Mouse (Mus musculus) adrenal gland, adult 8-10 months (tissue): ENCODE measurements around the gene Spag9. TPM values are rescaled to one million over a fixed set of nuclear protein-coding genes. Genes with fewer than 3 reads are reported as not detected.

Source experiments
- DNase-seq: peaks from one replicate; pipeline ENCODE4 v3.0.0; 2022
- total RNA-seq, 4 experiments: library from RNA; stranded (reverse); gene quantifications; 2 replicates each; pipeline ENCODE4 v1.2.4; 2022

The Spag9 gene
- total RNA-seq, 4 experiments from 2014 or later, result 93.5 to 138 (median 115) TPM

DNA sequence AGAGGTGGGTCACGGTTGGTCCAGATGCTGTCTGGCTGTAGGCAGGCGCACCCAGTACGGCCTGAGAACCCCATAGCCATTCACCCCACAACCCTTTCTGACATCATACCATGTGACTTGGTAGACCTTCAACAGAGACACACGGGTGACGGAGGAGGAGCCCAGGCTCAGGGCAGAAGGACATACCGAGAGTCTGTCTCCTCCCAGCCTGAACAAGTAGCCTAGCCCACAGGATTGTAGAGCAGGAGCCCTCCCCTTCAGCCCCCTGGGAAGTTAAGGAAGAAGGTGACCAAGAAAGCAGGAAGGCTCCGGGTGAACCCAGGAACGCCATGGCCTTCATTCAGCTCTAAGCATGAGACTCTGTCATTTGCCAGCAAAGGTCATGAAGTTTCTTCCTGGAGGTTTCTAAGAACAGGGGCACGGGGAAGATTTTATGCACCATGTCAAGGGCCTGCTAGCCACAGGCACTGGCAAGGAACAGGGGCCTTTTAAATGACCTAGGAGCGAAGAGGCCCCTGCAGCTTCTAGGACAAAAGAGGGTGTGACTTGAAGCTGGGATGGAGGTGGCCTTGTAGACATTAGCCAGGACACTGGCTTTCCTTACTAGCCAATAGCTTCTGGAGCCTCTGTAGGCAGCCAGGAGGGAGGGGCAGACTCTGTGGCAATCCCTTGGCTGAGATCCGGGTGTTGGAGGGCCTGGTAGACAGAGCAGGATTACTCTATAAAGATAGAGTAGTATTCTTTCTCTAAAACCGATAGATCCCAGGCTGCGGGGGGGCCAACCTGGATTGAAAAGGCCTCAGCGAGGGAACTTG, 163.4 kb downstream of the Spag9 start:
- peak; percentile 80 for DNase-seq

- DNase-seq, result no peak
Measured at GRCm38 (mm10) chr11:94159911-94160415, 164.1 kb downstream of the Spag9 start.

- peak; percentile 92 for DNase-seq
Measured at GRCm38 (mm10) chr11:94160443-94161266, 164.8 kb downstream of the Spag9 start.

GRCm38 (mm10) chr11:94161267-94161646, 165.4 kb downstream of the Spag9 start:
- DNase-seq, result peak; percentile 86

DNA sequence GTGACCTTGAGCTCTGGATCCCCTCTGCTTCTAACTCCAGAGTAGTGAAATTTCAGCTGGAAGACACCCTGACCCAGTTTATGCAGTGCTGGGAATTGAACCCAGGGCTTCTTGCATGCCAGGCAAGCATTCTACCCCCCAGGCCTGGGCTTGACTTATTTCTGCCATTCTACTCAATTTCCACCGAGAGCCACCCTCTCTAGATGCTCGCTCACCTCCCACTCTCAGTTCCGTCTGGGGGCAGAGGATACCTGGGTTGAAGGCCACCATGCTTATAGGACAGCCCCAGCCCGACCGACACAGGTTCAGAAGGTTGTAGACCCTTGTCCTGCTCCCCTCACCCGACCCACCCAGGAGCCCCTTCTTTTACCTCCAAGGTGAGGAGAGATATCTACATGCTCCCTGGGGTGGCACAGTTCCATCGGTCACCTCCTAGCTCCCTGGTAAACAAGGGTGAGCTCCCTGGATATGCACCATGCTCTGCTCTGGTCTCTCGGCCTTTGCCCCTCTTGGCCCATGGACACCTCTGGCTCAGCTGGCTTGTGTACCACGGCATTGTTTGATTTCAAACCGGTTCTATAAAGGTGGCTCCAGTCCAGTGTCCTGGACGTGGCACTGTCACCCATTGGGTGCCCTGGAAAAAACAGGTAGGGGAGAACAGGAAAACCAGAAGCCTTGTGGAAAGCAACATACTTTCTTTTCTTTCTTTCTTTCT, 166.1 kb downstream of the Spag9 start:
- no peak for DNase-seq

DNA sequence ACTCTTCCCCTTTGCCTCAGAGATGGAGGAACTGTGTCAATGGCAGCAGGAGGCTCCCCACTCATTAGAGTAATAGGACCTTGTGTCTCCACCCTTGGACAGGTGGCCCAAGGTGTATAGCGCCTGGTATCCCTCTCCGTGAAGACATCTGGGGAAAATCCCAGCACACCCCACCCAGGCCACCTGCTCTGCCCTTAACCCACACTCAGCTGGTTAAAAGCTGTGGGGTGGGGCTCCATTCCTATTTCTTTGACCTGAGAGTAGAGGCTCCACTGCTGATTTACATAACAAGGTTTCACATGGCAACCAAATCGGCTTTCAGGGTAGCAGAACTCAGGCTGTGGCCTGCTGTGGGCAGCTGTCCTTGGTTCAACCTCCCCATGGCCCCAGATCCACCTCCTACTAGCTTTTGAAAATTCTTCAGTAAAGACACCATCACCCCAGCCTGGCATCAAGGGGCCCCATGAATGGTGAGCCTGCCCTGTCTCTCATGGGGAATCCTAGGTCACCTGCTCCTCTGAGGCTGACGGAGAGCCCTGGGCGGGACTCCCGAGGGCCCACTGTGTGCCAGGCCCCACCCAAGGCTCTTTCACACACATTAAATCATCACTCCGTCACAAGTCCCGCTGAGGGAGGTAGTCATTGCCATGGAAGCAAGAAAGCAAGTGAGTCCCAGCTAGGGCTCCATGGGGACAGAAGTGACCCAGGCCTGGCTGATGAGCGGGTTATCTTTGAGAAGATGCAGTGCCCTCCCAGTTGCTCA, 167.3 kb downstream of the Spag9 start:
- peak; percentile 82 for DNase-seq

- DNase-seq, result no peak
Measured at GRCm38 (mm10) chr11:94165745-94166144, 169.9 kb downstream of the Spag9 start.

- DNase-seq, result no peak
Measured at GRCm38 (mm10) chr11:94168238-94168637, 172.3 kb downstream of the Spag9 start.

DNA sequence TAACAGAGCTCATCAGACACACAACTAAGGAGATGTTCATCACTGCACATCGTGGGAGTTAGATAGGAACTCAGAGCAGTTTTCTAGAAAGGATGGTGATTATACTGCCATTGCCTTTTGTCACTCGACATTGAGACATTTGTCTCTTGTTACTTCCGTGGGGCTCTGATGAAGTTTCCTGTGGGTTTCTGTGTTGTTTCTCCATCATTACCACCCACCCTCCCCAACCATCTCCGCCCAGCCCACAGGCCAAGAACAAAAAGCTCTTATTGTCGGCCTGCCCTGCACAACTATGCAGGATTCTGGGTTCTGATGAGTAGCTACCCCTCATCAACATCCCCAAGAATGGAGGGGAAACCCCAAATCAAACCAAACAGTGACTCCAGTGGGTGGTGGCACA, 173.7 kb downstream of the Spag9 start:
- DNase-seq, result no peak

DNA sequence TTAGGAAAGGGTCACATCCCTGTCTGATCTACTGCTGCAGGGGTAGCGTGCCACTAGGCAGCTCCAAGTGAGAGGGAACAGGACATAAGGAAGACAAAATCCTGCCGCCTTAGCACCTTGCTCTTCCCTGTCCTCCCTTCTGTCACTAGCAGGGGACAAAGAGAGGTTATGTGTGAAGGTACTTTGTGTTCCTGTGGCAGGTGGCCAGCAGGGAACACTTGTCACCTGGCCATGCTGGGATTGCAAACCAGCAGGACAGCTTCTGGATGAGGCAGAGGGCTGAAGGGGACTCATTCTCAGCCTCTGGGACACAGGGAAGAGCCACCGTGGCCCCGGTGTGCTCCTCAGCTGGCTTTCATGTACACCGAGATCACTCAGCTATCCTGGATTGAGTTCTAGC, 175.8 kb downstream of the Spag9 start:
- DNase-seq, result no peak

- DNase-seq, result no peak
Measured at GRCm38 (mm10) chr11:94172186-94172585, 176.3 kb downstream of the Spag9 start.

GRCm38 (mm10) chr11:94173726-94174146, 177.8 kb downstream of the Spag9 start:
- peak; percentile 51 for DNase-seq

- DNase-seq, result peak; percentile 63
Measured at GRCm38 (mm10) chr11:94175288-94175687, 179.4 kb downstream of the Spag9 start.

Other genes starting within 250 kb of the Spag9 start
- gene Utp18, start 110.3 kb upstream of the Spag9 start, total RNA-seq, result 10 to 100 TPM; 20.7 to 29.2 (median 22.0) TPM
- gene Mbtd1, start 110.2 kb upstream of the Spag9 start, total RNA-seq, result 10 to 100 TPM; 25.4 to 38.4 (median 30.7) TPM
- gene Nme2, start 39.8 kb upstream of the Spag9 start, total RNA-seq, result 100 to 1,000 TPM; 422 to 501 (median 468) TPM
- 100 to 1,000 TPM in 1 of 4 experiments, 10 to 100 TPM in 3; 71.9 to 117 (median 88.3) TPM for gene Gm20390, start 27.8 kb upstream of the Spag9 start, total RNA-seq
- 10 to 100 TPM; 36.1 to 56.6 (median 44.8) TPM for gene Nme1, start 27.6 kb upstream of the Spag9 start, total RNA-seq
- gene Tob1, start 215.4 kb downstream of the Spag9 start, total RNA-seq, result 100 to 1,000 TPM; 162 to 301 (median 191) TPM
- 1 to 10 TPM in 2 of 4 experiments, under 1 TPM in 2; 0.26 to 2.2 (median 0.97) TPM for gene Wfikkn2, start 249.9 kb downstream of the Spag9 start, total RNA-seq